Comparison of ENCODE assay signal across 10 mouse cellular contexts in genomic region chr6:97576565-97577346, GRCm38 (mm10). TPM values are rescaled to one million over a fixed set of nuclear protein-coding genes. Genes with fewer than 3 reads are reported as not detected.
DNase-seq lines count a peak whose midpoint lies in the region; ATAC-seq lines count a peak whose summit lies in the region.
"Had no signal": no experiment of that assay in that cellular context is flagged by ENCODE, and none has a peak within 500 bp of the region (broad histone marks: within the 10 kb centered on the region; RNA-seq: fewer than 3 reads in every experiment).

No protein-coding gene starts in this region.

- intact Hi-C loops in left cerebral cortex, postnatal 4 days (cut with DNase I) = no loop called here
- intact Hi-C loops in left cerebral cortex, postnatal 10 days (cut with DNase I) = no loop called here

- 0 out of 2 replicates have a peak overlapping the region, but pooled peaks have one; percentile 17 for H3K9ac ChIP-seq in hindbrain, embryonic 11.5 days (ENCODE audit: low read depth, low read length)
- H3K9ac ChIP-seq: stomach, embryonic 15.5 days had no signal

- peak; percentile 50 for DNase-seq in left cerebral cortex, postnatal 4 days
- no peak for DNase-seq in left cerebral cortex, postnatal 10 days (ENCODE audit: extremely low spot score in 1 of 2, low spot score in 2 of 2)
- peak; percentile 62 for DNase-seq in embryo, embryonic 11.5 days (ENCODE audit: low read depth, low spot score)
- peak; percentile 88 for DNase-seq in hindbrain, embryonic 11.5 days (ENCODE audit: low spot score)
- peak; percentile 80 for DNase-seq in neural tube, embryonic 10.5 days (ENCODE audit: extremely low spot score, low spot score)
- no peak for DNase-seq in spleen, adult 12 weeks (ENCODE audit: low spot score)
- DNase-seq in layer of hippocampus, adult 8-10 months (ENCODE audit: low spot score in 2 of 2) = no peak
- DNase-seq in urinary bladder, adult 18-20 months (ENCODE audit: low spot score in 2 of 2) = no peak

- H3K4me3 ChIP-seq in hindbrain, embryonic 11.5 days (ENCODE audit: low read depth, low read length) = no peak overlapping the region
- H3K4me3 ChIP-seq: stomach, embryonic 15.5 days had no signal

- H3K4me2 ChIP-seq in hindbrain, embryonic 11.5 days (replicated peaks; ENCODE audit: low read depth, low read length) = no peak overlapping the region
- H3K4me2 ChIP-seq: stomach, embryonic 15.5 days had no signal

- ATAC-seq in hindbrain, embryonic 11.5 days (ENCODE audit: low FRiP score) = peak; percentile 97
- ATAC-seq: Patski had no signal

- WGBS in hindbrain, embryonic 11.5 days = 26% methylated on average over 7 of the region's 7 CpGs

- no peaks in the 10 kb centered on the region for H3K27me3 ChIP-seq in hindbrain, embryonic 11.5 days (ENCODE audit: control insufficient read depth, insufficient read depth, low read length)
- H3K27me3 ChIP-seq: stomach, embryonic 15.5 days had no signal

- H3K36me3 ChIP-seq in hindbrain, embryonic 11.5 days (ENCODE audit: control insufficient read depth, insufficient read depth, low read length) = no peaks in the 10 kb centered on the region
- H3K36me3 ChIP-seq: stomach, embryonic 15.5 days had no signal

- H3K9me3 ChIP-seq in hindbrain, embryonic 11.5 days (ENCODE audit: control insufficient read depth, low read length) = no peaks in the 10 kb centered on the region
- H3K9me3 ChIP-seq: stomach, embryonic 15.5 days had no signal

- peak overlapping the region; percentile 85 for H3K27ac ChIP-seq in hindbrain, embryonic 11.5 days (ENCODE audit: low read depth, low read length)
- H3K27ac ChIP-seq: stomach, embryonic 15.5 days had no signal

- peaks cover 13% of the 10 kb centered on the region for H3K4me1 ChIP-seq in hindbrain, embryonic 11.5 days (replicated peaks; ENCODE audit: control insufficient read depth, insufficient read depth, low read length)
- H3K4me1 ChIP-seq: stomach, embryonic 15.5 days had no signal

RNA-seq across cellular contexts. Expression of gene Frmd4b, which starts 40.6 kb away (rescaled TPM):
- 10 to 100 TPM; 31.9 to 33.9 TPM for total RNA-seq in left cerebral cortex, postnatal 4 days (2021)
- 10 to 100 TPM; 20.3 to 20.7 TPM for total RNA-seq in left cerebral cortex, postnatal 10 days (2021)
- polyA plus RNA-seq in hindbrain, embryonic 11.5 days (2014; fragmentation: Nextera tagmentation; extraction: Ambion mirVana) = 46.9 and 50.5 TPM in 2 replicates
- total RNA-seq in layer of hippocampus, adult 8-10 months (2022) = 10 to 100 TPM; 30.6 to 39.0 (median 34.4) TPM

Comparison
In these comparisons a context has a peak if more than half of its experiments do, and no peak if none do; other contexts are left out.
1. DNase-seq: peak in left cerebral cortex, postnatal 4 days (single experiment), embryo, embryonic 11.5 days (single experiment), hindbrain, embryonic 11.5 days (single experiment) and neural tube, embryonic 10.5 days (single experiment); none in left cerebral cortex, postnatal 10 days (0 of 2), spleen, adult 12 weeks (single experiment), layer of hippocampus, adult 8-10 months (0 of 2) and urinary bladder, adult 18-20 months (0 of 2).